Mouse (Mus musculus) myocyte (in vitro differentiated cells): ENCODE results near the gene Fto.

Experiments
- E2F4 ChIP-seq: IDR thresholded peaks from one replicate; pipeline ENCODE4 v1.6.1; 2011; ENCODE audit warnings: mild to moderate bottlenecking, control low read depth, moderate library complexity; ENCODE audit not compliant: insufficient read depth
- POLR2A ChIP-seq: IDR thresholded peaks from one replicate; pipeline ENCODE4 v1.6.1; 2011; ENCODE audit warnings: low read depth, mild to moderate bottlenecking, control low read depth, moderate library complexity; ENCODE audit not compliant: insufficient read length
- POLR2AphosphoS2 ChIP-seq: IDR thresholded peaks from one replicate; pipeline ENCODE4 v1.6.1; 2011; ENCODE audit warnings: low read depth, control low read depth; ENCODE audit not compliant: insufficient read length
- SRF ChIP-seq: IDR thresholded peaks from one replicate; pipeline ENCODE4 v1.6.1; 2011; ENCODE audit warnings: low read depth; ENCODE audit not compliant: control insufficient read depth, insufficient read length
- TCF12 ChIP-seq: IDR thresholded peaks from one replicate; pipeline ENCODE4 v1.6.1; 2011; ENCODE audit warnings: mild to moderate bottlenecking, control low read depth; ENCODE audit not compliant: poor library complexity, insufficient read depth, severe bottlenecking

- no peak for TF ChIP-seq E2F4
- TF ChIP-seq POLR2A: no peak
- no peak for TF ChIP-seq POLR2AphosphoS2
- no peak for TF ChIP-seq SRF
- TF ChIP-seq TCF12: no peak
Observed at GRCm38 (mm10) chr8:91290576-91290975, 22.7 kb upstream of the Fto start.
